Mouse (Mus musculus) embryonic facial prominence, embryonic 15.5 days (tissue): ENCODE data around the gene Tmem179b. TPM values are rescaled to one million over a fixed set of nuclear protein-coding genes. Genes with fewer than 3 reads are reported as not detected.

ENCODE experiments used
- ATAC-seq: fragments of 200-750 bp; cut with Nextera tagmentation; 2 replicates; pipeline ENCODE4 v1.8.0; 2017; ENCODE audit warnings: low read depth, moderate TSS enrichment; ENCODE audit not compliant: insufficient number of reproducible peaks, low FRiP score, low TSS enrichment
- H3K27ac ChIP-seq: fragments of 300-500 bp; sonication (generic); replicated peaks from 2 replicates; pipeline ENCODE4 v1.5.1; 2015; ENCODE audit warnings: mild to moderate bottlenecking, inconsistent platforms
- H3K27me3 ChIP-seq: fragments of 300-500 bp; sonication (generic); 2 replicates; pipeline ENCODE4 v1.6.1; 2015; ENCODE audit warnings: inconsistent platforms
- H3K36me3 ChIP-seq: fragments of 300-500 bp; sonication (generic); 2 replicates; pipeline ENCODE4 v1.6.1; 2015; ENCODE audit warnings: mild to moderate bottlenecking, inconsistent platforms
- H3K4me1 ChIP-seq: fragments of 300-500 bp; sonication (generic); 2 replicates; pipeline ENCODE4 v1.6.1; 2015; ENCODE audit warnings: inconsistent platforms
- H3K4me2 ChIP-seq: fragments of 300-500 bp; sonication (generic); replicated peaks from 2 replicates; pipeline ENCODE4 v1.6.1; 2015; ENCODE audit warnings: mild to moderate bottlenecking, inconsistent platforms
- H3K4me3 ChIP-seq: fragments of 300-500 bp; sonication (generic); replicated peaks from 2 replicates; pipeline ENCODE4 v1.5.1; 2015; ENCODE audit warnings: mild to moderate bottlenecking, inconsistent platforms
- H3K9ac ChIP-seq: fragments of 300-500 bp; sonication (generic); 2 replicates; pipeline ENCODE4 v1.6.1; 2015; ENCODE audit warnings: inconsistent platforms
- H3K9me3 ChIP-seq: fragments of 300-500 bp; sonication (generic); replicated peaks from 2 replicates; pipeline ENCODE4 v1.6.1; 2016; ENCODE audit warnings: inconsistent platforms
- WGBS: fragments of 180-500 bp; shearing (Covaris S2); methylation state at CpG from one replicate; pipeline ENCODE4 v1.1.7; 2015; 5-methylcytosine and 5-hydroxymethylcytosine counted together
- polyA plus RNA-seq: library from polyadenylated mRNA; unstranded; fragments of >200 nt; fragmentation: Nextera tagmentation; extraction: Ambion mirVana; gene quantifications from 2 replicates; pipeline ENCODE4 v1.2.1, GENCODE M21; 2015

Tmem179b gene
- 82.8 and 88.3 TPM in 2 replicates for polyA plus RNA-seq

DNA sequence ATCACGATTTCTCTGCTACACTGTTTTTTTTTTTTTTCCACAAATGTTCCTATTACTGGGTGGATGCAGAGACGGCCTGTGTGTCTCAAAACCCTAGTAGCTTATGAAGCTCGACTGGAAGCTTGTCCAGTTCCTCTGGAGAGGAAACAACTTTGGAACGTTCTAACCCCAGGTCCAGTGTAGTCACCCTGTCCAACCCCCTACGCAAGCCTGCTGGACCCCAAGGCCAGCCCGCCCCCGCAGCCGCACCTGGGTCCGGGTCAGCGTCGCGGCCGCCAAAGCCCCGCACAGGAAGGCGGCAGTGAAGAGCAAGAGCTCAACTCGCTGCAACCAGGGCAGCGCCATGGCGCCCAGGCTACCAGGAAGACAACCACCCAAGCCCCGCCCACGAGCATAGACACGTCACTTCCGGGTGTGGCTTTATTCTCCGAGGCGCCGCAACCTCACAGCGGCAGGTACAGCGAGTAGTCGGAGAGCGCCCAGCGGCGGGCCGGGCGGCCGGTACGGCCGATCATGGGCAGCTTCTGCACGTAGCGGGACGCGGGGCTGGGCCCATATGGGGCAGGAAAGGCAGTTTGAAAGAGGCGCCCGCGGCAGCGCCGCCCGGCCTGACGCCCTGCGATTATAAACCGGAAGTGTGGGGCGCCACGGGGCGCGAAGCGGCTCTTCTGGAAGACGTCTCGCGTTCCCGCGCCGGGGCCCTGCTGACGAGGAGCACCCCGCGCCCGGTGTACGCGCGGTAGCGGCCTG, at the start of gene Tmem179b:
Gene Tmem179b (minus strand): TSS at position 382 of the 750 bp plus-strand sequence.
- no peaks in the 10 kb centered on the region for H3K9me3 ChIP-seq
- H3K9ac ChIP-seq: peak within 1 kb of the TSS; percentile 95
- no peaks in the 10 kb centered on the region for H3K27me3 ChIP-seq
- H3K4me2 ChIP-seq: peak within 1 kb of the TSS; percentile 88
- ATAC-seq: peak; percentile 93
- peaks cover 25% of the 10 kb centered on the region for H3K4me1 ChIP-seq
- H3K36me3 ChIP-seq: peaks cover 33% of the 10 kb centered on the region
- under 1% methylated on average over 68 of the region's 68 CpGs for WGBS
- peak within 1 kb of the TSS; percentile 99 for H3K27ac ChIP-seq
- H3K4me3 ChIP-seq: peak within 1 kb of the TSS; percentile 78

DNA sequence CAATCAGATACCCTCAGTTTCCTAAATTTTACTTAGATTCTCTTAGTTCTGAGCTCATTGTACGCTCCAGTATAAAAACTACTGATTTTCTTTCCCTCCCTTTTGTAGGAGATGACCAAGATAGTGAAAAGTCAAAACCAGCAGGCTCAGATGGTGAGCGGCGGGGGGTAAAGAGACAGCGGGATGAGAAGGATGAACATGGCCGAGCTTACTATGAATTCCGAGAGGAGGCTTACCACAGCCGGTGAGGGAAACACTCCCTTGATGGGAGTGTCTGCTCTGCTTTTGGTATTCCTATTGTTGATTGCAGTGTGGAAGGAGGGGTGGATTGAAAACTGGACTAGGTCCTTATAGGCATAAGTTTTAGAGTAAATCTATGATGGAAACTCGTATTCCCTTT, 48.4 kb upstream of the Tmem179b start:
- no peak for ATAC-seq
- no peaks in the 10 kb centered on the region for H3K27me3 ChIP-seq
- no peak overlapping the region for H3K27ac ChIP-seq
- peak overlapping the region; percentile 73 for H3K4me2 ChIP-seq
- no peak overlapping the region for H3K9ac ChIP-seq
- peaks cover 25% of the 10 kb centered on the region for H3K4me1 ChIP-seq
- peak overlapping the region; percentile 99 for H3K4me3 ChIP-seq
- 69% methylated on average over 8 of the region's 8 CpGs for WGBS
- H3K9me3 ChIP-seq: no peaks in the 10 kb centered on the region
- peaks cover 49% of the 10 kb centered on the region for H3K36me3 ChIP-seq

DNA sequence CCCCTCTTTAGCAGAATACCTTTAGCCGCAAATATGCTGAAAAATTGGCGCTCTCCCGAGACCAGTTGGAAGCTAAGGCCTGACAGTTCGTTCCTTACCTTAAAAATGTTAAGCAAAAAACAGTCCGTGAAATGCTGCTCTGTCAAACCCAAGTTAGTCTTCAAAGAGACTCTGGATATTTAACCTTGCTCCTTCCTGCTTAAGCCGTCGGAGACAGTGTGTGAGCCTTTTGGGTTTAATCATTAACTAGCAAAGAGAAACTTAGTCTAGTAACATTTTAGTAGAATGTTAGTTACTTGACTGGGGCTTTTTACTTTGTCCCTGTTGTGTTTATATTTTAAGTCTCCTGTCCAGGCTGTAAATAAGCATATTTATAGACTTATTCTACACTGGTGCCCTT, 46.9 kb upstream of the Tmem179b start:
- Histone ChIP-seq H3K4me2 (peak overlapping the region; percentile 73), H3K27ac (0 out of 2 replicates have a peak overlapping the region, but pooled peaks have one; percentile 100), H3K4me1 (peaks cover 36% of the 10 kb centered on the region), H3K9ac (peak overlapping the region; percentile 95), H3K9me3 (no peaks in the 10 kb centered on the region), H3K4me3 (peak overlapping the region; percentile 99), H3K27me3 (no peaks in the 10 kb centered on the region), H3K36me3 (peaks cover 42% of the 10 kb centered on the region)
- ATAC-seq: no peak
- 1% methylated on average over 7 of the region's 7 CpGs for WGBS

DNA sequence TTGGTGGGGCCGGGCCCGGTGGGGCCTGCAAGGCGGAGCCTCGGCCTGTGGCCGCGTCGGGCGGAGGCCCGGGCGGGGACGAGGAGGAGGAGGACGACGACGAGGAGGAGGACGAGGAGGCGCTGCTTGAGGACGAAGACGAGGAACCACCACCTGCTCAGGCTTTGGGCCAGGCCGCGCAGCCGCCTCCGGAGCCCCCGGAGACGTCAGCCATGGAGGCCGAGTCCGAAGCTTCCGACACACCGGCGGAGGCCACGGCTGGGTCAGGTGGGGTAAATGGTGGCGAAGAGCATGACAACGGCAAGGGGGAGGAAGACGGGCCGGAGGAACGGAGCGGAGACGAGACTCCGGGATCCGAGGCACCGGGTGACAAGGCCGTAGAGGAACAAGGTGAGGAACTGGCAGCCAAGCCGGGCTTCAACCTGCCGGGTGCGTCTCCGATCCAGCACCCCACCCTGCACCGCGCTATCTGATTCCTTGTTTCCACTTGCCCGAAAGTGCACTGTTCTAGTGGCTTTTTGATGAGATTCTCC, 46.2 kb upstream of the Tmem179b start:
- Histone ChIP-seq H3K27me3 (no peaks in the 10 kb centered on the region), H3K9me3 (no peaks in the 10 kb centered on the region), H3K27ac (peak overlapping the region; percentile 100), H3K4me2 (peak overlapping the region; percentile 73), H3K36me3 (peaks cover 42% of the 10 kb centered on the region), H3K4me1 (peaks cover 41% of the 10 kb centered on the region), H3K4me3 (peak overlapping the region; percentile 99), H3K9ac (peak overlapping the region; percentile 95)
- ATAC-seq: 0 out of 2 replicates have a peak, but pooled peaks have one; percentile 1
- under 1% methylated on average over 48 of the region's 48 CpGs for WGBS

DNA sequence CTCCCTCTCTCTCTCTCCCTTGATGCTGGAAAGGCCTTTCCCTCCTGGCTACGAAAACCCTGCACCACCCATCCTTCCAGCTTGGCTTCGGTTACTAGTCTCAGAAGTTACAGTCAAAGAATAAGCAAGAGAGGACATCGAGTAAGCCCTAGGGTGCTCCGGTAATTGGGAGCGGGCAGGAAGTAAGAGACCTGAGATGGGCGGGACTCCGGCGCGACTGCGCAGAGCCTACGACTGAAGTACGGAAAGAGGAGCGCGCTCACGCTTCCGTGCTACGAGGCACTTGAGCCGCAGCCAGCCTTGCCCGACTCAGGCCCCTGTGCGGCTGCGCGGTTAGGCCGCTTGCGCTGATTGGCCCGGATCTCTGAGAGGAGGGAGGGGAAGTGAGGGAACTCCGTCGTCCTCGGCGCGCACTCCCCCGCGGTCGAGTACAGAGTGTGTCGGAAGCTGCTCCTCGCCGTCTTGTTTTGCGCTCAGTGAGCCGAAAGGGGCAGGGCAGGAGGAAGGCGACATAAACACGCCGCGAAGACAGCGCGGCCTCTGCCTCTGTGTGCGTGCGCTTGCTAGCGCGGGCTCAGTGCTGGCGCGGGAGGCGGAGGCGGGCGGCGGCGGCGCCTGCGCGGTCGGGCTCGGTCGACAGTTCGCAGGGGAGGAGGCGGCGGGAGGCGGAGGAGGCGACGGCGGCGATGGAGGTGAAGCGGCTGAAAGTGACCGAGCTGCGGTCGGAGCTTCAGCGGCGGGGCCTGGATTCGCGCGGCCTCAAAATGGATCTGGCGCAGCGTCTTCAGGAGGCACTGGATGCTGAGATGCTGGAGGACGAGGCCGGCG, 45.5 kb upstream of the Tmem179b start, which contains the start of gene Hnrnpul2:
Gene Hnrnpul2 (plus strand): TSS at position 415 of the 828 bp plus-strand sequence.
- Histone ChIP-seq H3K4me2 (peak within 1 kb of the TSS; percentile 90), H3K36me3 (peaks cover 42% of the 10 kb centered on the region), H3K27me3 (no peaks in the 10 kb centered on the region), H3K9me3 (no peaks in the 10 kb centered on the region), H3K27ac (peak within 1 kb of the TSS; percentile 100), H3K4me1 (peaks cover 41% of the 10 kb centered on the region), H3K9ac (peak within 1 kb of the TSS; percentile 95), H3K4me3 (peak within 1 kb of the TSS; percentile 99)
- WGBS: under 1% methylated on average over 81 of the region's 83 CpGs
- ATAC-seq: peak; percentile 96

DNA sequence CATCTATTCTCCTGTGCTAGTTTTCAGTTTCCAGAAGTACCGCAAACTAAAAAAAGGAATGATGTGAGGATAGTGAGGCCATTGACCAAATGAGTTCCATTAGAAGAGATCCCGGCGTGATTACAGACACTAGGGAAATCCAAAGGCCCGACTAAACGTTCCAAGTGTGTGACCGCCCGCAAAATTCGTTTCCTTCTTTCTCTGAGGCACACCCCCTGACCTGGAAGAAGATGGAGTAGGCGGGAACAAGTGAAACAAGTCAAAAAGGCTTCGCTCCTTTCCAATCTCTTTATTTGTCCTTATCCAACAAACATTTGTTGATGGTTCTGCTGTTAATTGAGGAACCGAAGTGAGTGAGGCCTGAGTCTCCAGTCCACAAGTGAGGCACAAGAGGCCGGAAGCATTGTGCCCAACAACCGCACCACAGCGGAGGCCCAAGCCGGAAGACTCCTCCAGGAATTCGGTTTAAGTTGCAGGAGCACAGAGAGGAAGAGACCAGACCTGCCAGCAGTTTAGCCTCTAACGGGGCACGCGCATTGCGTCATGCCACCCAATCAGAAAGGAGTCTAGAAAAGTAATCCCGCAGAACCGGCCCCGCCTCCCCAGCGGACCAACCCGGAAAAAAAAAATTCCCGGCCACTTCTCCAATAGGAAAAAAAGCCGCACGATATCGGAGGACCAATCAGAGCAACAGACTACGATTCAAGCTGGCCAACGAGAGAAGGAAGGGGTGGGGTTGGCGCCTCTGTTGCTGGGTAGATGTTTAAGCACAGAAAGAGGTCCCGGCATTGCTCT, 44.7 kb upstream of the Tmem179b start, which contains the start of gene Ttc9c:
Gene Ttc9c (minus strand): TSS at position 533 of the 795 bp plus-strand sequence.
- ATAC-seq: peak; percentile 94
- WGBS: under 1% methylated on average over 33 of the region's 33 CpGs
- peaks cover 41% of the 10 kb centered on the region for H3K4me1 ChIP-seq
- H3K27me3 ChIP-seq: no peaks in the 10 kb centered on the region
- H3K4me2 ChIP-seq: peak within 1 kb of the TSS; percentile 90
- no peaks in the 10 kb centered on the region for H3K9me3 ChIP-seq
- H3K36me3 ChIP-seq: peaks cover 40% of the 10 kb centered on the region
- H3K4me3 ChIP-seq: peak within 1 kb of the TSS; percentile 99
- peak within 1 kb of the TSS; percentile 95 for H3K9ac ChIP-seq
- peak within 1 kb of the TSS; percentile 100 for H3K27ac ChIP-seq

DNA sequence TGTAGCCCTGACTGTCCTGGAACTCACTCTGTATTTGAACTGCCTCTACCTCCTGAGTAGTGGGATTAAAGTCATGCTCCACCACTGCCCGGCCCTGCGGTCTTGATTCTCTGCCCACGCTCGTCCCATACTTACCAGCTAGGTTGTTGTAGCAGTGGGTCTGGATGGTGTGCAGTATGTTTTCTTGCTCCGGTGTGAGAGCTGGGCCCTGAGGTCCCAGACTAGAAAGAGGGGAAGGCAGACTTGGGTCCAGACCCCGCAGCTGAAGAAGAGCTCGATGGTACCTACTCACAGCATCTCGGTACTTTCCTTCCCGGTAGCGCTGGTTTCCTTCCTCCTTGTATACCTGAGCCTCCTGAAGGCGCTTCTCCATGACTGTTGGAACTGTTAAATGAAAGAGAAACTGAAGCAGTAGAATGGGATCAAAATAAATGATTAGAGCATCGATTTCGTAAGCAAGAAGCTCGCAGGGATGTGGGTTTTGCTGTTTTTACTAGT, 44.1 kb upstream of the Tmem179b start:
- ATAC-seq: no peak
- peaks cover 40% of the 10 kb centered on the region for H3K36me3 ChIP-seq
- H3K9me3 ChIP-seq: no peaks in the 10 kb centered on the region
- H3K4me1 ChIP-seq: peaks cover 40% of the 10 kb centered on the region
- H3K27ac ChIP-seq: peak overlapping the region; percentile 100
- peak overlapping the region; percentile 99 for H3K4me3 ChIP-seq
- no peaks in the 10 kb centered on the region for H3K27me3 ChIP-seq
- peak overlapping the region; percentile 90 for H3K4me2 ChIP-seq
- peak overlapping the region; percentile 68 for H3K9ac ChIP-seq
- 19% methylated on average over 14 of the region's 14 CpGs for WGBS

DNA sequence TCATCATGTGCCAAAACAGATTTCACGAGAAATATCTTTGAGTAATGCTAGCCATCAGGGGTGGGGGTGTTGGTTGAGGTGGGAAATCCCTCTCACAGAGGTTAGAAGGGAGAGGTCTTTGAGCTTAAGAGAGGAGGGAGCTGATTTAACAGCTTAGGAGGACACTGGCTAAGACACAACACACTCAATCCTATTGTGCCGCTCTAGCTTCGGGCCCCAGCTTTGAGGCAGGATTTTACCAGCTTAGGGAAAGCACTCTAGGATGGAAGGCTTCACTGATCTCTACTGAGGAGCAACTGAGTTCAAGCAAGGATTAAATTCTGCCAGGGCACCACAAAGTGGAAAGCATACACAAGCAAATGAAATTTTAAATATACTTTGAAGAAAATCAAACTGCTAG, 42.7 kb upstream of the Tmem179b start:
- no peak for ATAC-seq
- H3K9me3 ChIP-seq: no peaks in the 10 kb centered on the region
- peaks cover 27% of the 10 kb centered on the region for H3K4me1 ChIP-seq
- H3K27me3 ChIP-seq: no peaks in the 10 kb centered on the region
- H3K4me3 ChIP-seq: 0 out of 2 replicates have a peak overlapping the region, but pooled peaks have one; percentile 8
- 70% methylated on average over 3 of the region's 3 CpGs for WGBS
- no peak overlapping the region for H3K9ac ChIP-seq
- peaks cover 46% of the 10 kb centered on the region for H3K36me3 ChIP-seq
- H3K27ac ChIP-seq: no peak overlapping the region
- H3K4me2 ChIP-seq: peak overlapping the region; percentile 17

DNA sequence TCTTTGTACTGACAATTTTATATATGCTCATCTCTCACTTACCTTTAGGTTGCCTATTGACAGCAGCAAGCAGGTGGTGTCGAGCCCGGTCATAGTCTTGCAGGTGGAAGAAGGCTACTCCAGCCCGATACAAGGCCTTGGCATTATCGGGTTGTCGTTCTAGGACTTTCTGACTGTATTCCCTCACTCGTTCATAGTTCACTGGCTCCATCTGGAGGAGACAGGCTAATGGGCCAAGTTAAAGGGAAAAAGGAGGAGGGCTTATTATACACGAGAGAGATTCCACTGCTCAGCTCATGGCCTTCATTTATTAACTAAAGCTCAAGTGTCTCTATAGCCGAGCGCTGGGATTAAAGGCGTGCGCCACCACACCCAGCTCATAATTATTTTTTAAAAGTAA, 41.5 kb upstream of the Tmem179b start:
- Histone ChIP-seq H3K9me3 (no peaks in the 10 kb centered on the region), H3K27ac (no peak overlapping the region), H3K4me3 (no peak overlapping the region), H3K4me2 (no peak overlapping the region), H3K9ac (no peak overlapping the region), H3K4me1 (peaks cover 24% of the 10 kb centered on the region), H3K36me3 (peaks cover 55% of the 10 kb centered on the region), H3K27me3 (no peaks in the 10 kb centered on the region)
- no peak for ATAC-seq
- WGBS: 71% methylated on average over 11 of the region's 11 CpGs

DNA sequence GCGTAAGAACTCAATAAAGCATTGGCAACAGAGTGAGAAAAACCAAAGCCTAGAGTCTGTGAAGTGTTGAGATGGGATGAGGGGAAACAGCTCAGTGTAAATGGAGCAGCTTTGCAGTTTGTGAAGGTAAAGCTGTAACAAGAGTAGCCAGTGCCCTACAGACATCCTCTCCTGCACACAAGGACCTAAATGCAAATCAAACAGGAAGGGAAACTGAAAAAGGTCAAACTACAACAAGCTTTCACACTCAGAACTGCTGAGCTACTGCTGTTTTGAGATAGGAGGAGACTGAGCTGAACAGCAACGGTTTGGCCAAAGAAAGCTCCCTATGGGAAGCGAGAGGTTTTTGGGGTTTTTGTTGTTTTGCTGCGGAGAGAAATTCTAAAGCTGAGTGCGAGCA, 32.5 kb upstream of the Tmem179b start:
- H3K27me3 ChIP-seq: no peaks in the 10 kb centered on the region
- no peak overlapping the region for H3K4me2 ChIP-seq
- peaks cover 57% of the 10 kb centered on the region for H3K36me3 ChIP-seq
- H3K27ac ChIP-seq: no peak overlapping the region
- no peak overlapping the region for H3K9ac ChIP-seq
- 97% methylated on average over 5 of the region's 5 CpGs for WGBS
- H3K4me3 ChIP-seq: no peak overlapping the region
- no peaks in the 10 kb centered on the region for H3K9me3 ChIP-seq
- H3K4me1 ChIP-seq: peaks cover 9% of the 10 kb centered on the region
- no peak for ATAC-seq
